Mouse (Mus musculus): ENCODE data around the gene Magi1.

- TF ChIP-seq CTCF (IDR thresholded peaks at IDR 0.05; ENCODE audit: low read depth, low read length) (no peak), POLR2A (IDR thresholded peaks at IDR 0.05; ENCODE audit: borderline replicate concordance, low read depth, low read length) (no peak)
Measured at GRCm38 (mm10) chr6:93819282-93819681, 464.4 kb downstream of the Magi1 start.

Measured in bone marrow macrophage, adult 2 months (primary cell).